Mouse (Mus musculus): ENCODE measurements around the gene Rps18.
"Not testable (repeated sequence)": the region's sequence is repeated elsewhere in the genome, so short reads cannot be mapped to it uniquely, and the experiment has no call there.

DNA sequence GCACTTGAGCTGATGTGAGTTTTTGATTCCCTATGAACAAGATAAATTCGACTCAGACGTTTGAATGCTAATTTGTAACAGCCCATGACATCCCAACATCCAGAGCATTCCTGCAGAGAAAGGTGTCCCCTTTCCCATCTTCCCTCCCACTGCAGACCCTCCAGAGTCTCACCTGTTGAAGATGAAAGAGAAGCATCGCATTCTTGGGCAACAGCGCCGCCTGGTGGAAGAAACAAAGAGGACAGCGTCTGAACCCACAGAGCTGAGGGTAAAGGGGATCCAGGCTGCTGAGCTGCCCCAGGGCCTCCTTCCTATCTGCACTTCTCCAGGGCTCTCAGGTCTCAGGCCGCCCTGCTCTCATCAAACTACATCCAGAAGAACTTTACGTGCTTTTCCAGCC is 26.3 kb upstream of the Rps18 start:
- TF ChIP-seq CTCF (IDR thresholded peaks at IDR 0.05; ENCODE audit: low read depth): peak; percentile 96
- not testable (repeated sequence) for TF ChIP-seq EP300 (IDR thresholded peaks at IDR 0.05; ENCODE audit: low read depth)
